Mouse (Mus musculus) limb, embryonic 15.5 days (tissue): ENCODE measurements at regions not wholly inside any gene's neighbourhood (a gene's known extent, or its start where the extent isn't known, plus 50 kb on each side); places are given as distances from the start of the nearest gene placed in this dataset.

ENCODE experiments used
- ATAC-seq: fragments of 200-750 bp; cut with Nextera tagmentation; 2 replicates; pipeline ENCODE4 v1.8.0; 2017; ENCODE audit warnings: low read depth, moderate TSS enrichment; ENCODE audit not compliant: insufficient number of reproducible peaks, low FRiP score, low TSS enrichment
- H3K27ac ChIP-seq: fragments of 300-500 bp; sonication (generic); 2 replicates; pipeline ENCODE4 v1.5.1; 2015; ENCODE audit warnings: moderate library complexity, mild to moderate bottlenecking, inconsistent platforms
- H3K27me3 ChIP-seq: fragments of 300-500 bp; sonication (generic); 2 replicates; pipeline ENCODE4 v1.6.1; 2015; ENCODE audit warnings: inconsistent platforms
- H3K36me3 ChIP-seq: fragments of 300-500 bp; sonication (generic); 2 replicates; pipeline ENCODE4 v1.6.1; 2015; ENCODE audit warnings: inconsistent platforms
- H3K4me1 ChIP-seq: fragments of 300-500 bp; sonication (generic); 2 replicates; pipeline ENCODE4 v1.6.1; 2015; ENCODE audit warnings: inconsistent platforms
- H3K4me2 ChIP-seq: fragments of 300-500 bp; sonication (generic); 2 replicates; pipeline ENCODE4 v1.6.1; 2015; ENCODE audit warnings: mild to moderate bottlenecking, inconsistent platforms
- H3K4me3 ChIP-seq: fragments of 300-500 bp; sonication (generic); 2 replicates; pipeline ENCODE4 v1.5.1; 2015; ENCODE audit warnings: mild to moderate bottlenecking, inconsistent platforms
- H3K9ac ChIP-seq: fragments of 300-500 bp; sonication (generic); 2 replicates; pipeline ENCODE4 v1.6.1; 2015; ENCODE audit warnings: inconsistent platforms
- H3K9me3 ChIP-seq: fragments of 300-500 bp; sonication (generic); 2 replicates; pipeline ENCODE4 v1.6.1; 2016; ENCODE audit warnings: inconsistent platforms
- WGBS: fragments of 180-500 bp; shearing (Covaris S2); methylation state at CpG from one replicate; pipeline ENCODE4 v1.1.7; 2015; 5-methylcytosine and 5-hydroxymethylcytosine counted together

DNA sequence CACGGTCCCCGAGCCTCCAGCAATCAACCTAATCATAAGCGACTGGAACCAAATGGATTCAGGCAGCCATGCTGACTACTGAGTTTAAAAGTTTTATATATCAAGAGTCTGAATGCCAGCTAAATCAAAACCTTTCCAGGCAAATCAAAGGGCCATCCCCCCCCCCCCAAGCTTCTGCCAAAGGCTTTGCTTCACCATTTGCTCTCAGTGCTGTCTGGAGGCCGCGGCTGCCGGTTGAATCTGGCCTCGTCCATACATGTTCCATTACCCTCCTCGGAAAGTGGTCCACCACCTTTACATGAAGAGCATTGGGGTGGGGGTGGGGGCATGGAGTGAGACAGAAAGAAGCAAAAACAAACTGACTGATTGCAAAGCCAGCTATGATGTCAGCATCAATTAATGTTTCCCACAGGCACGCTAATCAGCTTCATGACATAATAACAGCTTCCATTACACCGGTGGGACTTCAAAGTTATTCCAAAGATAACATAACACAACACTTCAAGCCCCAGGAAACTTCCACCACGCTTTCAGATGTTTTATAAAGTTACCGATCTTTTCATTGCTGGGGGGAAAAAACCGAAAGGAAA, 116.6 kb upstream of the Irx5 start:
- Histone ChIP-seq H3K27ac (no peak overlapping the region), H3K4me2 (no peak overlapping the region), H3K4me1 (no peaks in the 10 kb centered on the region), H3K27me3 (peaks cover 4% of the 10 kb centered on the region; the same call in 1 of the 2 replicates), H3K4me3 (no peak overlapping the region), H3K9me3 (no peaks in the 10 kb centered on the region), H3K36me3 (no peaks in the 10 kb centered on the region), H3K9ac (no peak overlapping the region)
- WGBS, result 48% methylated on average over 13 of the region's 13 CpGs
- no peak for ATAC-seq

DNA sequence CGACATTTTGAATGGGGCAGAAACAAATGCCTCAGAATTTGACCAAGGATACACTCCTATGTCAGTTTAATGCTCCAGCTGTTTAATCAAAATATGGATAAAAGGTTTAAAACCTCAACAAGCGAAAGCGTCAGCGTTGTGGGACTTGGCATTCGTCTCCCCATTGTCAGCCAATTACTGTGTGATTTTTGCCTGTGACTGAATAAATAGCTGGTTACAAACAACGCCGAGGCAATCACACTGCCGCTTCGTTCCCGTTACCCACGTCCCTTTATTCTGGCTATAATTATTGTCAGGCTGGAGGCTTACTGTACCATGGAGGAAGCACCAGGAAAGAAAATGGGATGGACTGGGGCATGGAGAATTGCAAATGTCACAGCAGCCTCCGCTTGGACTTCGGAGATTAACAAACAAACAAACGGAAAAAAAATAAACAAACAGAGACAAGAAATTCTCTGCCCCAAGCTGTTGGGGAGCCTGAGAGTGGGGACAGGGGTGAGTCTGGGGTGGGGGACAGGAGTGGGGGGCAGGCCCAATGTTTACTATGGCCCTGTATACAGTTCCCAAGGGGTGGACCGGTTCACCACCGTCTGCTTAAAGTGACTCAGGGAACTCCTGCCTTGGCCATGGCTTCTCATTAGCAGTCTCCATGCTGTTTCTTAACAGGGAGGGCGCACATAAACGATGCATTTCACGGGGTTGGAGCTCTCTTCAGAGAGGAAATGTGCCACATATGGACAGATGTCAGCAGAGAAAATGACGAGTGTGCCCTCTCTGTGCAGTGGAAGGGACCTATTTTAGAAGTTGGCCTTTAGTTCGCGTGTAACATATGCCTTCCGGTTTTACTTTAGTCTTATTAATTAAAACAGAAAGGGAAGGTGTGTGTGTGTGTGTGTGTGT, 125.8 kb upstream of the Irx5 start:
- Histone ChIP-seq H3K9me3 (no peaks in the 10 kb centered on the region), H3K9ac (no peak overlapping the region), H3K4me3 (no peak overlapping the region), H3K4me2 (no peak overlapping the region), H3K36me3 (no peaks in the 10 kb centered on the region), H3K4me1 (no peaks in the 10 kb centered on the region), H3K27ac (no peak overlapping the region), H3K27me3 (no peaks in the 10 kb centered on the region)
- no peak for ATAC-seq
- 54% methylated on average over 23 of the region's 23 CpGs for WGBS

GRCm38 (mm10) chr8:92229526-92229925, 127.9 kb upstream of the Irx5 start:
- 85% methylated on average over 2 of the region's 2 CpGs for WGBS
- no peaks in the 10 kb centered on the region for H3K9me3 ChIP-seq
- H3K27ac ChIP-seq, result no peak overlapping the region
- no peak overlapping the region for H3K4me2 ChIP-seq
- H3K9ac ChIP-seq, result no peak overlapping the region
- no peaks in the 10 kb centered on the region for H3K27me3 ChIP-seq
- H3K36me3 ChIP-seq, result no peaks in the 10 kb centered on the region
- no peaks in the 10 kb centered on the region for H3K4me1 ChIP-seq
- no peak for ATAC-seq
- H3K4me3 ChIP-seq, result no peak overlapping the region

- 84% methylated on average over 3 of the region's 3 CpGs for WGBS
- no peak overlapping the region for H3K27ac ChIP-seq
- H3K27me3 ChIP-seq, result no peaks in the 10 kb centered on the region
Observed at GRCm38 (mm10) chr8:92224929-92225328, 132.5 kb upstream of the Irx5 start.

GRCm38 (mm10) chr8:92222992-92223391, 134.4 kb upstream of the Irx5 start:
- H3K27me3 ChIP-seq, result no peaks in the 10 kb centered on the region; the same call in 1 of the 2 replicates
- ATAC-seq, result no peak
- H3K9ac ChIP-seq, result no peak overlapping the region
- H3K4me3 ChIP-seq, result no peak overlapping the region
- H3K27ac ChIP-seq, result no peak overlapping the region
- no peaks in the 10 kb centered on the region for H3K9me3 ChIP-seq
- H3K36me3 ChIP-seq, result no peaks in the 10 kb centered on the region
- 57% methylated on average over 3 of the region's 3 CpGs for WGBS
- no peaks in the 10 kb centered on the region for H3K4me1 ChIP-seq
- H3K4me2 ChIP-seq, result no peak overlapping the region

More at GRCm38 (mm10) chr8:92224929-92225328, 132.5 kb upstream of the Irx5 start:
- Histone ChIP-seq H3K4me2 (no peak overlapping the region), H3K9me3 (no peaks in the 10 kb centered on the region), H3K36me3 (no peaks in the 10 kb centered on the region), H3K4me3 (no peak overlapping the region), H3K4me1 (no peaks in the 10 kb centered on the region), H3K9ac (no peak overlapping the region)
- ATAC-seq, result no peak

DNA sequence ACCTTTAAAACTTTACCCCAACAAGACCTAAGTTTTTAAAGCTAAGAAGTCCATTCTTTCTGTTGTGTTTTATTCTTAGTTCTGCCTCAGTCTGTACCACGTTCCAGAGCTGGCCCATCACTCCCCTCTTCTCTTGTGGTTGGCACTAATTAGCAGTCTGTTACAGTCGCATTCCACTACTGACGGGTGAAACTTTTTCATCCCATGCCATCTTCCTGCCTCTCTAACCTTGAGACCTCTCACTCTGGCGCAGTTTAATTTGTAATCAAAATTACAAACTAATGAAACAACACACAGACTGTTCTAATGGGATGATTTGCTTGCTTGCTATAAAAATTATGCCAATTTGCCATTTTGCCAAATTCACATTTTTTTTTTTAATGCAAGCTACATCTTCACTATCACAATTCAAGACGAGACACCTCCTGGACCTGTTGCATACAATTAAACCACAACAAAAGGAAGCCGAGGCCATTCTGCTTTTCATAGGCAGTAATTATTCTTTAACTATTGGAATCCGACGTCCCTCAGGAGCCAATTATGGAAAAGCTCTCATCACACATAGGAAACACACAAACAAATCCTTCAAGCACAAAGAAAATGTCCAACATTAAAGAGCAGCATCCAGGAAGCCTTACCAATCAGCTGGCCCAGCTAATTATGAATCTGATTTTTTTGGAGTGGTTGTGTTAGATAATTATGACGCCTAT, 138.1 kb upstream of the Irx5 start:
- H3K4me2 ChIP-seq, result no peak overlapping the region
- ATAC-seq, result no peak

DNA sequence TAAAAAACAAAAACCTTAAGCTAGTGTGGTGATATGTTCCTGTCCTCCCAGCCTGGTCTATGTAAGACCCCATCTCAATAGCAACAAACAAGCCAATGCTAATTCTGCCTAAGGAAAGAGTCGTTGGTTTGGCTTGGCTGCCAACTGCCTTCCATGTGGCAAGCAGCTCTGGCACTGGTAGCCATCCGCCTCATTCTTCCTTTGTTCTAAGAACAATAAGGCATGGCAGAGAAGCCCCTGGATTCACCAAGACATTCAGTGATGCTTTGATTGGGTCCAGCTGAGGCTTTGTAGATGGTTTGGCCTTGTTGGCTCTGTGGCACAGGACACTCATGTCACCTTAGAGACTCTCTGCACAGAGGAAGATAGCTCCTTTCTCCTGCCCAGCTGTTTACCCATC, 139.9 kb upstream of the Irx5 start:
- no peaks in the 10 kb centered on the region for H3K36me3 ChIP-seq
- no peak for ATAC-seq
- H3K27ac ChIP-seq, result no peak overlapping the region
- H3K4me3 ChIP-seq, result no peak overlapping the region
- peaks cover 2% of the 10 kb centered on the region; the same call in 1 of the 2 replicates for H3K4me1 ChIP-seq
- H3K27me3 ChIP-seq, result peaks cover 14% of the 10 kb centered on the region; the same call in 1 of the 2 replicates
- WGBS, result 82% methylated on average over 2 of the region's 2 CpGs
- H3K9ac ChIP-seq, result no peak overlapping the region
- H3K9me3 ChIP-seq, result no peaks in the 10 kb centered on the region
- H3K4me2 ChIP-seq, result no peak overlapping the region

More for the DNA sequence above, 138.1 kb upstream of the Irx5 start:
- no peaks in the 10 kb centered on the region for H3K9me3 ChIP-seq
- H3K4me1 ChIP-seq, result peaks cover 2% of the 10 kb centered on the region; the same call in 1 of the 2 replicates
- H3K4me3 ChIP-seq, result no peak overlapping the region
- no peaks in the 10 kb centered on the region for H3K36me3 ChIP-seq
- WGBS, result 46% methylated on average over 9 of the region's 9 CpGs
- H3K27me3 ChIP-seq, result peaks cover 11% of the 10 kb centered on the region; the same call in 1 of the 2 replicates
- no peak overlapping the region for H3K27ac ChIP-seq
- no peak overlapping the region for H3K9ac ChIP-seq

GRCm38 (mm10) chr8:92216176-92216575, 141.2 kb upstream of the Irx5 start:
- WGBS, result 8% methylated on average over 5 of the region's 5 CpGs
- ATAC-seq, result no peak
- H3K36me3 ChIP-seq, result no peaks in the 10 kb centered on the region
- H3K4me2 ChIP-seq, result no peak overlapping the region
- no peak overlapping the region for H3K4me3 ChIP-seq
- H3K27me3 ChIP-seq, result peaks cover 14% of the 10 kb centered on the region; the same call in 1 of the 2 replicates
- H3K9ac ChIP-seq, result no peak overlapping the region
- peaks cover 2% of the 10 kb centered on the region; the same call in 1 of the 2 replicates for H3K4me1 ChIP-seq
- H3K9me3 ChIP-seq, result no peaks in the 10 kb centered on the region
- no peak overlapping the region for H3K27ac ChIP-seq

DNA sequence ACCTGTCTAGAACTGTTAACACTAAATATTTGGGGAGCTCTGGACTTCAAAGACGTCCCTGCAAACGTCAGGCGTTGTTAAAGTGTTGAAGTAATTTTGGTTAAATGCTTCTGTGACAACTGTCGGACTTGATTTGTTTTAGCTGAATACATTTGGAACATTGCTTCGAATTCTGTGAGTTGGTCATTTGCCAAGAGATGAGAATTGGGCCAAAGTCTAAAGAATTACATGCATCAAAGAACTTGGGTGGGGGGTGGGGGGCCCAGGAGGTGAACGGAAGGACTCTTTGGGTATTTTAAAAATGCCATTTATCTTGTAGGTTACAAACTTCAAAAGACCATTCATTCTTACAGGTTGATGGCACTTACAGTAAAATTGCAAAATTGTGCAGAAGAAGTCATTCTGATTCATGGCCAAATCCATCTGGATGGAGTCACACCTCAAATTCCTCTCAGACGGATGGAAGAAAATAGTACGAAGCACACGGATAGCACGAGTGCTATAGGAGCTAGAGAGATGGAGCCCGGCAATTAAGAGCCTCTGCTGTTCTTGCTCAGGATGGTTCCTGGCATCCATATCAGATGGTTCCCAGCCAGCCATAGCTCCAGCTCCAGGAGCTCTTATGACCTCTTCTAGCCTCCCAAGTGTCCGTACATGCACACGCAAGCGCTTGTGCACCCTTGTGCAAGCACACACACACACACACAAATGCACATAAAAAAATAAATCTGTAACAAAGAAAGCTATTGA, 144.5 kb upstream of the Irx5 start:
- Histone ChIP-seq H3K9me3 (no peaks in the 10 kb centered on the region), H3K27ac (no peak overlapping the region), H3K4me2 (no peak overlapping the region), H3K9ac (no peak overlapping the region), H3K4me3 (no peak overlapping the region), H3K4me1 (peaks cover 2% of the 10 kb centered on the region; the same call in 1 of the 2 replicates), H3K36me3 (no peaks in the 10 kb centered on the region), H3K27me3 (peaks cover 14% of the 10 kb centered on the region; the same call in 1 of the 2 replicates)
- ATAC-seq, result no peak
- 61% methylated on average over 14 of the region's 14 CpGs for WGBS

DNA sequence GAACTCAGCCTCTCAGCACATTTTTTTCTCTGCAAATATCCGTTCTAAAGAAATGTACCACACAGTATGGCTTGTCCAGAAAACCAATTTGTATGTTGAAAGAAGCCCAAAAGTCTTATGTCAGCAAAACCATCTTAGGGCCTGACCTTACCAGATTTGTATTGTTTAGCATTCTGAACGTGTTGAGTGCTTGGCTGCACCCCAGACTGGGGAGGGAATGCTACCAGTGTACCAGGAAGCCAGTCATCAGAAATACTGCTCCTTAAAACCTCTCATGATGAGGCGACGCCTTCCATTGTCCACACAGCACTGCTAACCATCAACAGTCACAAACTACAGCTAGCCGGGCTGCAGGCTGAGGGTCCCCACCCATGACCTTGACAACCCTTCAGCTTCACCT, 148.3 kb upstream of the Irx5 start:
- Histone ChIP-seq H3K36me3 (no peaks in the 10 kb centered on the region), H3K27me3 (peaks cover 5% of the 10 kb centered on the region; the same call in 1 of the 2 replicates), H3K9me3 (no peaks in the 10 kb centered on the region), H3K4me1 (no peaks in the 10 kb centered on the region), H3K27ac (no peak overlapping the region), H3K9ac (no peak overlapping the region), H3K4me3 (no peak overlapping the region), H3K4me2 (no peak overlapping the region)
- no peak for ATAC-seq
- WGBS, result 65% methylated on average over 5 of the region's 5 CpGs

- H3K9me3 ChIP-seq, result no peaks in the 10 kb centered on the region
- no peak overlapping the region for H3K4me2 ChIP-seq
- H3K9ac ChIP-seq, result no peak overlapping the region
- WGBS, result 94% methylated on average over 8 of the region's 8 CpGs
- H3K4me3 ChIP-seq, result no peak overlapping the region
- H3K36me3 ChIP-seq, result no peaks in the 10 kb centered on the region
- peaks cover 6% of the 10 kb centered on the region; the same call in 1 of the 2 replicates for H3K4me1 ChIP-seq
- ATAC-seq, result no peak
- no peaks in the 10 kb centered on the region for H3K27me3 ChIP-seq
- H3K27ac ChIP-seq, result no peak overlapping the region
Observed at GRCm38 (mm10) chr8:92195635-92196034, 161.8 kb upstream of the Irx5 start.
